Mouse (Mus musculus) intestine, postnatal 0 days (tissue): Measurements from ENCODE around the gene Dlk1. TPM values are rescaled to one million over a fixed set of nuclear protein-coding genes. Genes with fewer than 3 reads are reported as not detected.
"Not testable (repeated sequence)": the region's sequence is repeated elsewhere in the genome, so short reads cannot be mapped to it uniquely, and the experiment has no call there.

Experiments used
- ATAC-seq: fragments of 200-750 bp; cut with Nextera tagmentation; 2 replicates; pipeline ENCODE4 v1.8.0; 2017; ENCODE audit warnings: mild to moderate bottlenecking, moderate TSS enrichment, moderate library complexity
- H3K27ac ChIP-seq: fragments of 300-500 bp; sonication (generic); 2 replicates; pipeline ENCODE4 v1.5.1; 2014; ENCODE audit warnings: mild to moderate bottlenecking, low read depth, low read length, moderate library complexity
- H3K27me3 ChIP-seq: fragments of 300-500 bp; sonication (generic); replicated peaks from 2 replicates; pipeline ENCODE4 v1.6.1; 2014; ENCODE audit warnings: low read length, mixed read lengths; ENCODE audit not compliant: control insufficient read depth, insufficient read depth
- H3K36me3 ChIP-seq: fragments of 300-500 bp; sonication (generic); 2 replicates; pipeline ENCODE4 v1.6.1; 2014; ENCODE audit warnings: mild to moderate bottlenecking, moderate library complexity; ENCODE audit not compliant: control insufficient read depth, insufficient read depth
- H3K4me1 ChIP-seq: fragments of 300-500 bp; sonication (generic); replicated peaks from 2 replicates; pipeline ENCODE4 v1.6.1; 2014; ENCODE audit warnings: antibody characterized with exemption, low read length, mixed read lengths; ENCODE audit not compliant: control insufficient read depth, insufficient read depth
- H3K4me2 ChIP-seq: fragments of 300-500 bp; sonication (generic); replicated peaks from 2 replicates; pipeline ENCODE4 v1.6.1; 2014; ENCODE audit warnings: low read depth, mild to moderate bottlenecking, moderate library complexity
- H3K4me3 ChIP-seq: fragments of 300-500 bp; sonication (generic); 2 replicates; pipeline ENCODE4 v1.5.1; 2014; ENCODE audit warnings: low read depth, low read length
- H3K9ac ChIP-seq: fragments of 300-500 bp; sonication (generic); 2 replicates; pipeline ENCODE4 v1.6.1; 2014; ENCODE audit warnings: mild to moderate bottlenecking, low read depth, low read length
- H3K9me3 ChIP-seq: fragments of 300-500 bp; sonication (generic); 2 replicates; pipeline ENCODE4 v1.6.1; 2016; ENCODE audit warnings: mixed run types; ENCODE audit not compliant: control insufficient read depth
- CTCF ChIP-seq: sonication (generic); IDR thresholded peaks from 2 replicates; pipeline ENCODE4 v1.5.1; 2016; ENCODE audit warnings: low read depth, mild to moderate bottlenecking, control low read depth, antibody characterized with exemption, moderate library complexity
- WGBS: fragments of 180-500 bp; shearing (Covaris S2); extraction: QIAGEN DNeasy Blood & Tissue Kit; methylation state at CpG from one replicate; pipeline ENCODE4 v1.1.7; 2014; 5-methylcytosine and 5-hydroxymethylcytosine counted together
- polyA plus RNA-seq: library from polyadenylated mRNA; unstranded; fragments of >200 nt; fragmentation: Nextera tagmentation; extraction: Ambion mirVana; gene quantifications from 2 replicates; pipeline ENCODE4 v1.2.1, GENCODE M21; 2015

Dlk1 gene
- polyA plus RNA-seq, 1 experiment from 2014 or later, result 73.6 TPM

DNA sequence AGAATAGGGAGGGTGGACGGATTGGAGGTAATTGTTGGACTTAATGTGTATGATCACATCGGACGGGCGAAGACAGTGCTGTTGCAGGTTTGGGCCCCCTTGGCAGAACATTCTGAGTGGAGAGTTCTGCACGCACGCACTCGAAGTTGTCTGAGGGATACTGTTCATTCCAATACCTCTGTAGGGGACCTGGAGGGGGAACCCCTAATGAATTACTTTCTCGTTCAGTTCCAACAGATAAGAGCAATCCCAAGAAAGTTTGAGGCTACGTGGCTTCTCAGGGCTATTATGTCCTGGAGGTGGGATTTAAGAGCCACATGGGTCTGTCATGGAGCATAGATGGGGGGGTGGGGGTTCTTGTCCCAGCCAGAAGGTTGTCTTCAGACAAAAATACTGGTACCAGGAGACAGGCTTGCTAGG lies 21.6 kb downstream of the Dlk1 start:
- no peak for ATAC-seq
- H3K27ac ChIP-seq, result no peak overlapping the region
- TF ChIP-seq CTCF, result no peak

DNA sequence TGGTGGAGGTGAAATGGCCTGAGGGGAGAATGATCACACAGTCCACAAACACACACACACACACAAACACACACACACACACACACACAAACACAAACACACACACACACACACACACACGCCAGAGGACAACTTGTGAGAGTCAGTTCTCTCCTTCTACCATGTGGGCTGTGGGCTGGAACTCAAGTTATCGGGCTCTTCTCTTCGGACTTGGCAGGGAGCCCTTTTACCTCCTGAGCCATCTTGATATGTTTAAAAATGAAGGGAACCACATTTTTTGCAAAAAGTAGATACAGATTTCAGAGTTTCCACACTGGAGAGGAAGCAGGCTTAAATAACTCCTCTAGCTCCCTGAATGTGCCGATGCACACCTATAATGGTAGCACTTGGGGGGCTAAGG lies 22.9 kb downstream of the Dlk1 start:
- no peak overlapping the region for H3K27ac ChIP-seq
- H3K4me1 ChIP-seq, result 0 out of 2 replicates have a peak, but pooled peaks cover 2% of the 10 kb centered on the region
- H3K4me2 ChIP-seq, result no peak overlapping the region
- H3K4me3 ChIP-seq, result no peak overlapping the region
- no peaks in the 10 kb centered on the region for H3K36me3 ChIP-seq
- TF ChIP-seq CTCF, result no peak
- WGBS, result 77% methylated on average over 4 of the region's 4 CpGs
- no peaks in the 10 kb centered on the region for H3K9me3 ChIP-seq
- H3K27me3 ChIP-seq, result no peaks in the 10 kb centered on the region
- ATAC-seq, result no peak
- no peak overlapping the region for H3K9ac ChIP-seq

More for the DNA sequence above, 21.6 kb downstream of the Dlk1 start:
- H3K9me3 ChIP-seq, result no peaks in the 10 kb centered on the region
- no peaks in the 10 kb centered on the region for H3K36me3 ChIP-seq
- WGBS, result 68% methylated on average over 9 of the region's 9 CpGs
- no peak overlapping the region for H3K9ac ChIP-seq
- no peaks in the 10 kb centered on the region for H3K27me3 ChIP-seq
- no peak overlapping the region for H3K4me3 ChIP-seq
- H3K4me2 ChIP-seq, result no peak overlapping the region
- 0 out of 2 replicates have a peak, but pooled peaks cover 2% of the 10 kb centered on the region for H3K4me1 ChIP-seq

DNA sequence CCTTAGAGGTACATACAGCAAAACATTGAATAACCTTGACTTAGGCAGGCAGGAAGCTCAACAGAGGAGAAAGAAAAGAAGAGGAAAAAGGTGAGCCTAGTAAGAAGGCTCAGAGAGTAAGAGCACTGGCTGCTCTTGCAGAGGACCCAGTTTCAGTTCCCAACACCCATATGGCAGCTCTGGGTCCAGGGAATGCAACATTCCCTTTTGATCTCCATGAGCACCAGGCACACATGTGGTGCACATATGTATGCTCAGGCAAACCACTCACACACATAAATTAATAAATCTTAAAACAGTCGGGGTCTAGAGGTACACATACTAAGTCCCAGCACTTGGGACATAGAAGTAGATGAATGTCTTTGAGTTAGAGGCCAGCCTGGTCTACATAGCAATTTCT lies 33.9 kb downstream of the Dlk1 start:
- H3K27me3 ChIP-seq, H3K4me3 ChIP-seq, H3K4me2 ChIP-seq, H3K9me3 ChIP-seq, H3K27ac ChIP-seq, H3K9ac ChIP-seq, H3K4me1 ChIP-seq, H3K36me3 ChIP-seq, ATAC-seq: not testable (repeated sequence)
- 66% methylated on average over 1 of the region's 1 CpGs for WGBS

DNA sequence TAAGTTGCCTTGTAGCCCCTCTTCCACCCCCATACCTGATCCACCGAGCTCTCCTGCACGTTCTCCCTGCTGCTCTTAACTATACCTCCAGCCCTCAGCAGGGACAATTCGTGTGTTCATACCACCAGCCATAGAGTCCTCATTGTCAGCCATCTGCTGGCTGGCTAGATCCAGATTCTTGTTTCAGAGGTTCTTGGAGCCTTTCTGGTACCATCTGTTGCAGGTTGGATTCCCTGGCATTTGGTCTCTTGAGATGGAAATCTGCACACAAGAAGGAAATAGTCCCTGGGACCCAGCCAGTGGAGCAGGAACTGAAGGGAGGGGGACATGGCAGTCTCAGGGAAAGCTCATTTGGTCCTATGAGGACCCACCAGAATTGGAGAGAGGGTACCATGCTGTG lies 39.1 kb downstream of the Dlk1 start:
- no peaks in the 10 kb centered on the region for H3K36me3 ChIP-seq
- no peaks in the 10 kb centered on the region for H3K4me1 ChIP-seq
- ATAC-seq, result no peak
- H3K27ac ChIP-seq, result no peak overlapping the region
- no peak overlapping the region for H3K4me2 ChIP-seq
- no peaks in the 10 kb centered on the region for H3K27me3 ChIP-seq
- no peak for TF ChIP-seq CTCF
- H3K9me3 ChIP-seq, result no peaks in the 10 kb centered on the region
- 77% methylated on average over 3 of the region's 3 CpGs for WGBS
- H3K4me3 ChIP-seq, result no peak overlapping the region
- no peak overlapping the region for H3K9ac ChIP-seq

DNA sequence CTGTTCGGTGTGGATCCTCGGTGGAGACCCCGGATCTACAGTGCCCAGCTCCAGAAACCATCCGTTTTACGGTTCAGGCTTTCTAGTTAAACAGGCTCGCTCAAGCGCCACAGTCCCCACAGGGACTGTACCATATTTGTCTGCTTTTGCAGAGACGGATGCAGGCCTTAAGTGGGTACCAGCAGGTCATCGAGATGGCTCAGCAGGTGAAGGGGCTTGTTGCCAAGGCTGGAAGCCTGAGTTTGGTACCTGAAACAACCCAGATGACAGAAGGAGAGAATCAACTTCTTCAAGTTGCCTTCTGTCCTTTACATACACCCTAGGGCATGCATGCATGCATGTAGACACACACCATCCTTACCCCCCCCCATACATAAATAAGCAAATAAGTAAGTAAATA lies 40.8 kb downstream of the Dlk1 start:
- no peak overlapping the region for H3K9ac ChIP-seq
- no peaks in the 10 kb centered on the region for H3K36me3 ChIP-seq
- no peak for TF ChIP-seq CTCF
- H3K4me2 ChIP-seq, result no peak overlapping the region
- WGBS, result 89% methylated on average over 9 of the region's 9 CpGs
- H3K9me3 ChIP-seq, result no peaks in the 10 kb centered on the region
- H3K4me1 ChIP-seq, result no peaks in the 10 kb centered on the region
- no peaks in the 10 kb centered on the region for H3K27me3 ChIP-seq
- H3K27ac ChIP-seq, result no peak overlapping the region
- H3K4me3 ChIP-seq, result no peak overlapping the region
- ATAC-seq, result no peak

DNA sequence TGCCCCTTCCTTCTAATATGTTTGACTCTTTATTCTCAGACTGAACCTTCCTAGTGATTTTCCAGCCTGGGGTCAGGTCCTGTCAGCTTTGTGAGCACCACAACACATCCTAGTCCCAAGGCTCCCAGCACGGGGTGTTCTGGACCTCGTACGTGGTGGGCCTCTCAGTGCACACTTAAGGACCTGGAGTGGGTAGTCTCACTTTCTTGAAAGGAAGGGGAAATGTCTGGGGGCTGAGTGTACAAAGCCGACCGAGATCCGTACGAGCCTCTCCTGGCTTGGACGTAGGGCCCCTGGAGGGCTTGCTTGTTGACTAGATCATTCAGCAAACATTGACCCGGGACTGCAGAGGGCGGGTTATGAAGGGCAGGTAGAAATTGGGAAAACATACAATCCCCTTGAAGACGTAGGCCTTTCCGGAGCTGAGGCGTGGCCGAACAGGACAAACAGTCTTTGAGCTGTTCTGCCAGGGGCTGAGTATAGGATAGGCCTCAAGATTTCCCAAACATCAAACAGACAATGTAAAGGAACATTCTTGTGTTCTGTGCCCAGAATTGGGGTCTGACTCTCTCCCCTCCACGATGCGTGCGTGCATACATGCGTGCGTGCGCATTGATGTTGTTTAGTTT lies 42.5 kb downstream of the Dlk1 start:
- Histone ChIP-seq H3K9ac (no peak overlapping the region), H3K4me3 (no peak overlapping the region), H3K36me3 (no peaks in the 10 kb centered on the region), H3K9me3 (no peaks in the 10 kb centered on the region), H3K4me1 (no peaks in the 10 kb centered on the region), H3K27ac (no peak overlapping the region), H3K27me3 (no peaks in the 10 kb centered on the region), H3K4me2 (no peak overlapping the region)
- ATAC-seq, result no peak
- 57% methylated on average over 20 of the region's 20 CpGs for WGBS
- TF ChIP-seq CTCF, result no peak

DNA sequence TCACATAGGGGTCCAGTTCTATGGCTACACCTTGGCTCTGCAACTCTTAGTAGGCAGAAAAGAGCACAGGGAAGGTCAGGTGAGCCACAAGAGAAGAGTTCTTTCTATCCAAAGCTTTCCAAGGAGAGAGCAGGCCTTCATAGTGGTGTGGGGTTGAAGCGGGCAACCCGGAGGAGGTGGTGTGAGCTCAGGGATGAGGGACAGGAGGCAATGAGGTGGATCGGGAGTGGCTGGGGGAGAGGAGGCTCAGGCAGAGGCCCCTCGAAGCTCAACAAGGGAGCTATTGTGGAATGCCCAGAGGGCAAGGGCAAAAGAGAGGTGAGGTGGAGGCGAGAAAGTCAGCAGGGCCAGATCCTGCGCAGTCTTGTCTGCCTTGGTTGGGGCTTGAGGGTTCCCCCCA lies 43.8 kb downstream of the Dlk1 start:
- WGBS, result 78% methylated on average over 6 of the region's 6 CpGs
- H3K4me2 ChIP-seq, result no peak overlapping the region
- H3K9me3 ChIP-seq, result no peaks in the 10 kb centered on the region
- no peaks in the 10 kb centered on the region for H3K27me3 ChIP-seq
- no peak for TF ChIP-seq CTCF
- H3K4me1 ChIP-seq, result no peaks in the 10 kb centered on the region
- no peaks in the 10 kb centered on the region for H3K36me3 ChIP-seq
- H3K4me3 ChIP-seq, result no peak overlapping the region
- no peak for ATAC-seq
- no peak overlapping the region for H3K27ac ChIP-seq
- H3K9ac ChIP-seq, result no peak overlapping the region
